Mouse (Mus musculus) adipose tissue, adult 10 weeks (tissue): Measurements from ENCODE around the gene Rarg. TPM values are rescaled to one million over a fixed set of nuclear protein-coding genes. Genes with fewer than 3 reads are reported as not detected.

Experiments
- polyA plus RNA-seq: library from polyadenylated mRNA; stranded (reverse); fragments of 350-450 nt; fragmentation: Illumina TruSeq; extraction: RNeasy Lipid Tissue Mini Kit (QIAGEN cat#74804); gene quantifications from one replicate; pipeline ENCODE4 v1.2.3, GENCODE M21; 2014; ENCODE audit warnings: low read depth, low replicate concordance

Gene Rarg
- 30.3 TPM for polyA plus RNA-seq

DNA sequence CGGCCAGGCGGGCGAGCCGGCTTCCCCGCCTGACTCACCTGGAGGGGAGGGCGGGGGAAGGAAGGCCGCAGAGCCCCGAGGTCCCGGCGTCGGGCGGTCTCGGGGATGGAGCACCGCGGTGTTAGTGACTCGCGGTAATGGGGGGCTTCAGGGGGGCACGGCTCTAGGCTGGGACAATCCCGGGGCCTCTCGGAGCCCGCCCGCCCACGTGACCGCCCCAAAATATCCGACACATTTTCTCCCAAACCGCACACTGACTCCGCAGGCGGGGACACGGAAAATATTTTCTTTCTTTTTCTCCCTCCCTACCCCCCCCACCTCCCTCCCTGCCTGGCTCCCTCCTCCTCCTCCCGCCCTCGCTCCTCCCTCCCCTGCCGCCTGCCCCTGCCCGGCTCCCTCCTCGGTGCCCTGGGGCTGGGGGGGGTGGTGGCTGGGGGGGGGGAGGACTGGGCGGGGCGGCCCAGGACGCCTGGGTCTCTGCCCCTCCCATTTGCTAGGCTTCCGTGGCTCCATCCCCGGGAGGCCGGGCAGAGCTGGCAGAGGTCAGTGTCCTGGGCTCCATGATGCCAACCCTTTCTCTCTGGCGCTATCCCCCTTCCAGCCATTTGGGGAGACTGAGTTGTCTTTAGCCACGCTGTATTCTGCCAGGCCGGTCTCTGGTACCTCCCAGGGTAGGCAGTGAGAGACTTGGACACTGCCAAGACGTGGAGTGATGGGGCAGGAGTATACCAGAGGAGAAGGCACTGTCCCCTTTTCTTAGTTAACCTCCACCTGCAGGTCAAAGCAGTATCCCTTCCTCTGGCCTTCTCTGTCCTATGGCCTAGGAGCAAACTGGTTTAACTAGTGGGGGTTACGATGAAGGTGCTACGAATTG, at the start of gene Rarg:
Gene Rarg (minus strand): TSS at position 316 of the 874 bp plus-strand sequence.

DNA sequence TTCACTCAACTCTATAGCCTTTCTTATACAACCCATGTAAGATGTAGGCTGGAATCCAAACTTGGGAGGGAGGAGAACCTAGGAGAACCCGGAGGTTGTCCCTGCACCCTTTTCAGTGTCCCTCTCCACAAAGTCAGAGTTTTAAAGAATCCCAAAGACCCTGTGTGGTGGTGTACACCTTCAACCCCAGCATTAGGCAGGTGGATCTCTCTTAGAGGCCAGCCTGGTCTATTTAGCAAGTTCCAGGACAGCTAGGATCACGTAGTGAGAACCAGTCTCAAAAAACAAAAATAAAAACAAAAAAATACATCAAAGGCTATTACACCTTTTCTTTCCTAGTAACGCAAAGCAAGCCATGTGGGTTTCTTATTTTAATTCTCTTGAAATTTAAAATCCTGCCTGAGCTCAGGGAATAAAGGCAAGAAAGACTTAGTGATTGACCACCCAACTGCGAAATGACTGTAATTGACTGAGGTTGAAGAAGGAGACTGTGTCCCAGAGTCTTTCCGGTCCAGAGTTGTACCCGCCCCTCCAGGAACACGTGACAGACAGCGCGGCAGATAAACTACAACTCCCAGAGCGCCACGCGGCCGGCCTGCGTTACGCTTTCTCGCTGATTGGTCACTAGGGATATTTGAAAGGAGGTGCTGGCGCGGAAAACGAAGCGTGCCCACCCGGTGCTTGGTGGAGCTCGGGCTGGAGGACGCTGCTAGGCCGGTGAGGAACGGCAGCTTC, 38.5 kb upstream of the Rarg start, which contains the start of gene Espl1:
Gene Espl1 (plus strand): TSS at position 634 of the 735 bp plus-strand sequence.

DNA sequence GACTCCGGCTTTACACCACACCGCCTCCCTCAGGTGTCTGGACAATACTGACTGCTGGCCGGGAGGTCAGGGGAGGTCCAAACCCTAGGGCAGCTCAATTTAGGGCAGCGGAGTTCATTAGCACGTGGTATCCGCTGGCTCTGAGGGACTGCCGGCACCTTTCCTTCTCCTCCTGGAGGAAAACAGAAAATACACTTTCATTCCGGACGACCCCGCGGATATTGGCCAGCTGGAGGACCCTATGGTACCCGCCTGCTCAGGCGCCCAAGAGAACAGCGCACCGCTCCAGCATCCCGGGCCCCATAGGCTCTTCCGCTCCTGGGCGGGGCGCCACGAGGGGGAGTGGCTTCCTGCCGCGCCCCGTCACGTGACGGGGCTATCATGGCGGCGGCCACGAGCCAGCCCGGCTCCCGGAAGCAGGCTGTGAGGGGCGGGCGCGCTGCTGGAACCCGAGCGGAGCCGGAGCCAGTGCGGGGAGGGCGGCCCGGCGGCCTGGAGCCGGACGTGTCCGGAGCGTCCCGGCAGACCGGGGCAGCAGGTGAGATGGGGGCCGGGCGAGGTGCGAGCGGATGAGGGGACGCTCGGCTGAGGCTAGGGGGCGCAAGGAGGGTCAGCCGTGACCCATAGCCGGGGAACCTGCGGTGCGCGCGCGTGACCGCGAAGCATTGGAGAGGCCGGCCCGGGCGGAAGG, 21.9 kb upstream of the Rarg start, which contains the start of gene Mfsd5:
Gene Mfsd5 (plus strand): TSS at position 363 of the 691 bp plus-strand sequence.

DNA sequence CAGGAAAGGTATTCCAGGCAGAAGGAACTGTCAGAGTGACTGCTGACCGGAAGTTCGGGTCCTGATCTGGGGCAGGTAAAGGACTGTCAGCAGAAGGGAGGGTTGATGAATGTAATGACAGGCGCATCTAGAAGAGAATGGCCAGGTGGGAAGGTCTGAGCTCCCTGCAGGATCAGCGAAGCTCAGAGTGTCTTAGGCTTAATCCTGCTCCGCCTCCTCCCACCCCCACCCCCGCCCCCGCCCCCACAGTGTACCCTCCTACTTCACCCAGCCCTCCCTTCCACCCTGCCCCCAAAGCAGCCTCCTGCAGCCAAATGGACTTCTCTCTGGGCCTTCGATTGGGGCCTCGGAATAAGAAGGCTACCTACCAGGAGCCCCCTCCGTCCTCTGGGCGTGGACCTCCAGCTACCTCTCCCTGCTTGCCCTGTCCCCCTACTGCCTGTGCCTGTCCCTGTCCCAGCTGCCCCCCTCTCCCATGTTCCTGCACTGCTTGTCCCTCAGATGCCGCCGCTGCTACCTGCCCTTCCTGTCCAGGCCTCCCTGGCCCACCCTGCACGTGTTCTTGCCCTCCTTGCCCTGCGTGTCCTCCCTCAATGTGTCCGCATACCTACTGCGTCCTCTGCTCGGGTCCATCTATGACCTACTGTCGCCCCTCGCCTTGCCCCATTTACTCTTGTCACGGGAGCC, 13.1 kb upstream of the Rarg start, which contains the start of gene Gm9918:
Gene Gm9918 (plus strand): TSS at position 290 of the 687 bp plus-strand sequence.

DNA sequence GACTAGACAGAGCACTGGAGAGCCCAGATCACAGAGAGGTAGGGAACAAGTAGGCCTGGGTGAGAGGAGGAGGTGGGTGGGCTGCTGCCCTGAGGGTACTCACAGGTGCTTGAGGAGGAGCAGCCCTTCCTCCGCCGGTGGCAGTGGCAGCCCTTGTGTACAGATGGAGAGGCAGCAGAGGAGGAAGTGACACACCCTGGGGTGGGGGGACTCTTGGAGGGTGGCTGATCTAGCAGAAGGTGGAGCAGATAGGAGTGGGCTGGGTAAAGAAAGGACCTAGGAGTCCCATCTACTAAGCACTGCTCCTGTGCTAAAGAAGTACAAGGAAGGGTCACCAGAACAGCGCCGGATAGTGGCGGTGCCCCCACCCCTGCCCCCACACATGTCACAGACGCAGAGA, 25.6 kb downstream of the Rarg start, which contains the start of gene Itgb7:
Gene Itgb7 (minus strand): TSS at position 197 of the 400 bp plus-strand sequence.

DNA sequence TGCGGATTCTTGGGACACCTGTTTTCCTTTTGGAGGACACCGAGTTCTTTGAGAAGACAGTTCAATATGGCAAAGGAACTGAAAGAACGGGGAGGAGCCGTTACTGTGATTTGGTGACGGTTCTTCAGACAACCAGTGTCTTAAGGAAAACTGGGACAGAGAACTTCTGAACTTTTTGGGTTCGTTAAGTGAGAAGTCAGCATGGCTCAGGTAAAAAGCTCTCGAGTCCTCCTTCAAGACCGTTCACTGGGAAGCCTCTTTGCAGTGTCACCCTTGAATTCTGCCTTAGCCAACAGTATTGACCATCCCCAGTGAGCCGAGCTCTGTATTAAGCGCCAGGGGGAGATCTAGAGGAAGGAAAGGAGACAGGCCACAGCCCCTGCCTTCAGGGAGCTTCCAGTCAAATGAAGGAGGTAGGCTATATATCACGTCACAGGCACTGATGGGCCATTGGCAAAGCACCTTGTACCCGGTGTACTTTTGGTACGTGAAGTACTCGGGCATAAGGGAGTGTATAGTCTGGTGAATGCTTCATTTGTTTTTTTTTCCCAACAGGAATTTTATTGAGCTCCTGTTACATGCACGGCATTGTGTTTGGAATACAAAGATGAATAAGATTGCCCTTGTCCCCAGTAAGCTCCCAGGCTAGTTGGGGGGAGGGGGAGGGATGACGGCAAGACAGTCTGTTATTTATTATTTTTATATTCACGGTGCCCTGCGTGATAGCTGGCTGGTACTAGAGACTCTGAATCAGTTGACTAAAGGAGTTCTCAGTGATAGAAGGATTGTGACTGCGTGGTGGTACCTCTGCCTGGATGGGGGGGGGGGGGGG, 52.4 kb downstream of the Rarg start, which contains the start of gene Csad:
Gene Csad (minus strand): TSS at position 51 of the 832 bp plus-strand sequence.

DNA sequence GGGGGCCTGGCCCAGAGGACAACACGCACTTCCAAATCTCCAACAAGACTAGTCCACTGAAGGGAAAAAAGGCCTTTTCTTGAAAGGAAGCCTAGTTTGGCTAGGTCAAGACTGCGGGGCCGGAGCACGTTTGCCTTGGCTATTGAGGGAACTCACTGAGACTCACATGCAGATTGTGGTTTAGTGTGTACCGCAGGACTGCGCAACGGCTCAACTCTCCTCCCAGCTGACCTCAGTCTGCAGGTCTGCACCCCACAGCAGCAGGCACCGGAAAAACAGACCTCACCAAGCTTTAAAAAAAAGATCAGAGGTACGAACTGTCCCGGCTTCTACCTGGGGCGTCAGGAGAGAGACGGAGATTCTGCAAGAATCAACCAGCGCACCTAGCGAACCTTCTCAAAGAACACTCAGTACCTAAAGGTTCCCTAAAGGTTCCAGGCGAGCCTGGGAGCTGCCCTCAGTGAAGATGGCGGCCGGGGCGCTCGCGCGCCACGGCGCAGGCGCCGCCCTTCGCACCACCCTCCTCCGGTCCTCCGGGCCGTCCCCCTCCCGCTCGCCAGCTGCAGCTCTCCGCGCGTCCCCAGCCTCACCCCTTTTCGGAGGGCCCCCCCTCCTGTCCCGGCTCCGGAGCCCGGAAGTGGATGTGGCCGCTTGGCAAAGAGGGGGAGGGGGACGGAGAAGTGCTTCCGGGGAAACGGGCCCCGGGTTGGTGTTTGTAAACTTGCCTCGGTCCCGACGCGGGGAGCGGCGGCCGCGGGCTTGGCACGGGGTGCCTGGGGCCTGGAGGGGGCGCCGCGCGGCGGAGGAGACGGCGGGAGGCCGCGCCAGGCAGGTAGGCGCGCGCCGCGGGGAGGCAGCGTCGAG, 54.1 kb downstream of the Rarg start, which contains the start of gene Zfp740:
Gene Zfp740 (plus strand): TSS at position 279 of the 864 bp plus-strand sequence.

Other genes with a start within 250 kb of the Rarg start
- 277 TPM for gene Krt18, start 229.3 kb downstream of the Rarg start, polyA plus RNA-seq
- 163 TPM for gene Eif4b, start 183.7 kb downstream of the Rarg start, polyA plus RNA-seq
- 102 TPM for gene Tns2, start 157.1 kb downstream of the Rarg start, polyA plus RNA-seq
- 54.5 TPM for gene Spryd3, start 121.3 kb downstream of the Rarg start, polyA plus RNA-seq
- 147 TPM for gene Igfbp6, start 113.2 kb downstream of the Rarg start, polyA plus RNA-seq
- 0.40 TPM for gene Soat2, start 107.0 kb downstream of the Rarg start, polyA plus RNA-seq
- gene Zfp740, start 54.3 kb downstream of the Rarg start, polyA plus RNA-seq: 63.0 TPM
- 192 TPM for gene Csad, start 52.8 kb downstream of the Rarg start, polyA plus RNA-seq
- 5.4 TPM for gene Itgb7, start 25.6 kb downstream of the Rarg start, polyA plus RNA-seq
- gene Gm9918, start 13.0 kb upstream of the Rarg start, polyA plus RNA-seq: 0.14 TPM
- 30.6 TPM for gene Mfsd5, start 21.9 kb upstream of the Rarg start, polyA plus RNA-seq
- gene Espl1, start 38.7 kb upstream of the Rarg start, polyA plus RNA-seq: 4.2 TPM
- 474 TPM for gene Pfdn5, start 68.6 kb upstream of the Rarg start, polyA plus RNA-seq
- gene Myg1, start 74.2 kb upstream of the Rarg start, polyA plus RNA-seq: 45.1 TPM
- 14.2 TPM for gene Aaas, start 93.3 kb upstream of the Rarg start, polyA plus RNA-seq
- gene Sp7, start 109.7 kb upstream of the Rarg start, polyA plus RNA-seq: 0.10 TPM
- 24.9 TPM for gene Sp1, start 148.6 kb upstream of the Rarg start, polyA plus RNA-seq
- gene Amhr2, start 187.8 kb upstream of the Rarg start, polyA plus RNA-seq: 5.6 TPM
- gene Prr13, start 201.5 kb upstream of the Rarg start, polyA plus RNA-seq: 84.5 TPM
- gene Pcbp2, start 213.0 kb upstream of the Rarg start, polyA plus RNA-seq: 498 TPM
- gene Gm10337, start 246.2 kb upstream of the Rarg start, polyA plus RNA-seq: not detected